Mouse (Mus musculus) erythroblast, adult 5-6 weeks (primary cell): ENCODE results near the gene Stau1. TPM values are rescaled to one million over a fixed set of nuclear protein-coding genes. Genes with fewer than 3 reads are reported as not detected.
"Not testable (repeated sequence)": the region's sequence is repeated elsewhere in the genome, so short reads cannot be mapped to it uniquely, and the experiment has no call there.

ENCODE experiments used
- ATAC-seq: replicated peaks from 2 replicates; pipeline ENCODE4 v1.8.0; 2016; ENCODE audit warnings: moderate number of reproducible peaks, mild to moderate bottlenecking, moderate TSS enrichment, inconsistent platforms; ENCODE audit not compliant: poor library complexity, low FRiP score, severe bottlenecking
- total RNA-seq, 2 experiments: library from RNA; stranded (forward) in 1 of 2; stranded (reverse) in 1 of 2; fragments of 150-400 nt in 1 of 2; fragments of 200-764, 138-1000 nt in 1 of 2; gene quantifications; 2 replicates each; pipeline versions ENCODE4 v1.2.3 to v1.2.4; 2015 to 2017; ENCODE audit warnings: low replicate concordance in 2 of 2

The Stau1 gene
- total RNA-seq (2015; ENCODE audit: low replicate concordance) (13.6 and 24.0 TPM in 2 replicates), total RNA-seq (2017; ENCODE audit: low replicate concordance) (29.5 and 46.3 TPM in 2 replicates)

DNA sequence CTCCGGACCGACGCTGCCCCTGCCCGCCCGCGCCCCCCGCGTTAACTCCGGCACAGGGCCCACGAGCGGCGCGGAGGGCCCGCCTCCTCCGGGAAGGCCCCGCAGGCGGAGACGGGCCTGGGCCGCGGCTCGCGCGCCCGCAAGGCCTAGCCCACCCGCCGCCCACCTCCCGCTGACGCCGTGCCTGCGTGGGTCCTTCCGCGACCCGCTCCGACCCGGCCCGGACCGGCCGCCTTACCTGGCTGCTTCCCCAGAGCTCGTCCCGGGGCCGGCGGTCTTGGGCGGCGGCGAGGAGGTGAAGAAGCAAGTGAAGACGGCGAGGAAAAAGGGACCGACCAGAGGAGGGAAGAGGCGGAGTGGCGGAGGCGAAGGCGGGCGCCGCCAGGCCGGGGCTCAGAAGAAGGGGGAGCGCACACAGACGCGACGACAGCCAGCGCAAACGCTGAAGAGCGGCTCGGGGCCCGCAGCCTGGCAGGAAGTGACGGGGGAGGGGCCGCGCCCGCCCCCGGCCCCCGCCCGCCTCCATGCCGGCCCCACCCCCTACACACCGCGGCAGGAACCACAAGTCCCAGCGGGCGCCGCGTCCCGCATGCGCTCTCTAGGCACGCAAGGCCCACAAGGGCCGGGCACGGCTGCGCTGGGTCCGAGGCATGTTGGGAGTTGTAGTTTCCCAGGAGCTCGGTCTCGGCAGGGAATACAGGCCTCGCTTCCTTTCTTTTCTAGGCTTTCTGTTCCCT is at the start of gene Stau1:
Gene Stau1, minus strand, starts transcription at position 504 of the 737 bp plus-strand sequence.
- ATAC-seq = peak; percentile 94

DNA sequence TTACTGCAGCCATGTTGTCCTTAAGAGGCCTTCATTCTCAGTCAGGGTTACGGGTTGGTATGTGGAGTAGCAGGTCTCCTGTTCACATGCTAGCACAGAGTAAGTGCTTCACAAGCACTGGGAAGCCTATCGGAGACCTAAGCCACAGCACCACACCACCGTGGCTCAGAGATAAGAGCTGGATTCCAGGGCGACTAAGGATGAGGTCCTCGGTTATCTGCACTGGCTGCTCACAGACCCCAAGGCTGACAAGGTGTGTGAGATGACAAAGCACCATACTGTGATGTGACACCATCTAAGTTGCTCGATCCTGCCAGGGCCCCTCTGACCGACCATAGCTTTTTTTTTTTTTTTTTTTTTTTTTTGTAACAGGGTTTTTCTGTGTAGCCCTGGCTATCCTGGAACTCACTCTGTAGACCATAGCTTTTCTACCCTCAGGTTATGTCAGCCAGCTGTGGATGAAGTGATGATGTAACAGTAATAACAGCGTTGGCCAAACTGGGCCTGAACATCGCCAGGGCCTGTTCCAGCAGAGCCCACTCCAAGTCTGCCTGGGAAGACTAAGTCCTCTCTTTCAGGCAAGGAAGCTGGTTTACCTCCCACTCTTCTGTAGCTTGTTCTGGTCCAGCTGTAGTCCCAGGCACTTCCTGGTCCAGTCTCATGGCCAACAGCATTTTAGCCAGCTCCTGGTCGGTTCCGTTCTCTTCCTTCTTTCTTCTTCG is 47.5 kb upstream of the Stau1 start:
- peak; percentile 89 for ATAC-seq

DNA sequence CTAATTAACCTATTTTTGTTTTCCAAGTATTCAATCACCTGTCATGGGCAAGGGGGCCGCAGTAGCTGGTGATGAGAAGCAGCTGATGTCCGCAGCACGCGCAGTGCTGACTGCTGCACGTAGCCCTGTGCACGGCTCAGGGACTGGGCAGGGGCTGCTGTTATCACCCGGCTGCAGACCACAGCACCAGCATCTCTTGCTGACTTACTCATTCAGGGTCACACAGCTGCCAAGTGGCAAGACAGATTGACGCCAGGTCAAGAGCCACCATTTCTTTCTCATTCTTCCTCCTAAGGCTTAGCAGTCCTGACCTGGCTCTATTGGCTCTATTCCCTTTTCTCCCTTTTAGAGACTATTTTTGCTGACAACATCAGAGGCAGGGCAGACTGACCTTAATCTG is 43.3 kb upstream of the Stau1 start:
- ATAC-seq = peak; percentile 65

DNA sequence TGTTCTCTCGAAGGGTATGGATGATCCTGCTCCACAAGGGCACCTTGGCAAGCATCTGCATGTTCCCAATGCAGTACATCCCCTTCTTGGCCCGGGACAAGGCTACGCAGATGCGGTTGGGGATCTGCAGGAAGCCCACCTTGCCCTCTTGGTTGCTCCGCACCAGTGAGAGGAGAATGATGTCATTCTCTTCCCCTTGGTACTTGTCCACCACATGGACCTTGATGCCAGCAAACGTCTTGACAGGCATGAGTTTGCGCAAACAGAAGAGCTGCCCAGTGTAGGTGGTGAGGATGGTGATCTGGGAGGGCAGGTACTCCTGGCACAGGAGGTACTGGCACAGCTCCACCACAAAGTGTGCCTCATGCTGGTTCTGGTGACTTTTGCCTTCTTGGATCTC is 42.6 kb upstream of the Stau1 start:
- ATAC-seq = no peak

DNA sequence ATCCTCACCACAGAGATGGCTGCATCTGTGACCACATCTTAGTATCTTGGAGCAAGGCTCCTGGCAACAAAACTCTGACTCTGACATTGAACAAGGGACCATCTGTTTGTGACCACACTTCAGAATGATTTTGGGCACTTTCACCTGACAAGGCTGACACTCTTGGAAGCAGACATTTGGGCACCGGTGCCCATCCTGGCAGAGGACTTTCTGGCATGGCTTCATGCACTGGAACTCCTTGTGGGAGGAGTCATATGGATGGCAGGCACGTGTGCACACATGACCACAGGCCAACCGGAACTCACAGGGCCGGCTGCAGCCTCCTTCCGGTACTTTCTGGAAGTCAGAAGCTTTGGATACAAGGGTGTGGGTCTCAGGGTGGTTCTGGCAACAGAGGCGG is 42.2 kb upstream of the Stau1 start:
- no peak for ATAC-seq

DNA sequence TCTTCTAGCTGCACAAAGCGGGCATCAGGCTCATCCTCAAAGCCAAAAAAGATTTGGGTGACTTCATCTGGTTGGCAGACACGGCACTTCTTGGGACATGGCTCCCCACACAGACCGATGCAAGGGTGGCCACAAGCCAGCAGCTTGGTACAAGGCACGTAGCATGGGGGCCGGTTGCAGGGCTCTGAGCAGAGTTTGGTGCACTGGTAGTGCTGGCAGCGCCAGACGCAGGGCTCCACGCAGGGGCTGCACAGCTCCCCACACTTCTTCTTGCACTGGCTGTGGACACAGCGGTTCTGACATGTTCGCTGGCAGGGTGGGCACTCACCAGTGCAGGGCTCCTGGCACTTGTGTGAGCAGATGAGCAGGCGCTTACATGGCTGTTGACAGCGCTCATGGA is 41.6 kb upstream of the Stau1 start:
- no peak for ATAC-seq

DNA sequence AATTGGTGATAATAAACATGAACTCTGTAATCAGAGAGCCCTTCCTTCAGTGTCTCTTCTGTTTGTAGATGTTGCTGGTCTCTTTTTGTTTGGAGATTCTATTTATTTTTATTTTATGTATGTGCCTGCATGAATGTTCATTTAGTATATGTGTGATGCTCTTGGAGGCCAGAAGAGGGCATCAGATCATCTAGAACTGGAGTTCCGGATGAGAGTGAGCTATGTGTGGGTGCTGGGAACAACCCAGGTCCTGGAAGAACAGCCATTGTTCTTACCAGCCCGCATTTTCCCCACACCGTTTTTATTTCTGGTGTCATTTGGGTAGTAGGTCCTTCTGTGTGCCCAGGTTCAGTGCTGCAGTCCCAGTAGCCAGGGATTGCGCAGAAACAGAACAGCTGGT is 34.4 kb upstream of the Stau1 start:
- ATAC-seq = no peak

DNA sequence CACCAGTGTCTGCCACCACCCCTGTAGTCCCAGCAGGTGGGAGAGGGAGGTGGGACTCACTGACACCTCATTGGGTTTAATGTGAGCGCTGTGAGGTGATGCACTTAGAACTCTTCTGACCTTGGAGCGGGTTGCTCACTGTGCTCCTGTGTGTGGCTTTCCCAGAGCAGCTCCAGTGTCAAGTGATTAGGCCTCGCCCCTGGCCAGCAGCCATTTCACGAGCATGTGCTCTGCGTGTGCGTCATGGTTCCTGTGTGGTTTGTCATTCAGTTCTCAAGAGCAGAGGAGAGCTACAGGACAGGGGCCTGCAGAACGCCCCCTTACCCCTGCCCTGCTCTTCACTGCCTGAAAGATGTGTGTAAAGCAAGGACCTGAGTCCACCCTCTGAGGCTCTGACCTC is 32.5 kb upstream of the Stau1 start:
- ATAC-seq = no peak

DNA sequence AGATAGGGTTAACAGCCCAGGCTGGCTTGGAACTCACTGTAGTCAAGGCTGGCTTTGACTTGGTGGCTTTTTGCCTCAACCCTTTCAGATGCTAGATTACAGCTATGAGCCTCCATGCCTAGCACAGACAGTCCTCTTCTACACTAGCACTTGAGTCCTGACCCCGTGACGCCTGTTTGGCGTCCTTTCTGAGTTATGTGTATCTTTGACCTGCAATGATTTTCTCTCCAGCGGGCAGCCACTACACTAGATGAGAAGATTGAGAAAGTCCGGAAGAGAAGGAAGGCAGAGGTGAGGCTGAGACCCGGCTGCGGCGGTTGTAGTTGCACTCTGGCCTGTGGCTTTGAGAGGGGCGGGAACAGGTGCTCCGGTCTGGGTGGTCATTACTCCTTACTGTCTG is 23.3 kb upstream of the Stau1 start:
- ATAC-seq = no peak

DNA sequence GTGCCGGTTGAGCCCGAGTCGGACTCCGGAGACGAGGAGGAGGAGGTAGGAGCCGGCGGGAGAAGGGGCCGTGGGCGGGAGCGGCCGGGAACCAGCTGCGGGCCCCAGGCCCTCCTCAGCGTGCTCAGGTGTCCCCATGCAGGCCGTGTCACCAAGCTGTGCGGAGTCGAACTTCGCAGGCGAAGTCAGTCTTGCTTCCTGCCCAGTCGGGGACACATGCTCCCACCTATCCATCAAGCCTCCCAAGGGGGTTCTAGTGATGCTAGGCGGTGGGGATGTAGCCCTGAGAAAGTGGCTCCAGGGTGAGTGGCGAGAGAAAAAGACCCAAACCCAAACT is 19.3 kb upstream of the Stau1 start:
- peak; percentile 64 for ATAC-seq

DNA sequence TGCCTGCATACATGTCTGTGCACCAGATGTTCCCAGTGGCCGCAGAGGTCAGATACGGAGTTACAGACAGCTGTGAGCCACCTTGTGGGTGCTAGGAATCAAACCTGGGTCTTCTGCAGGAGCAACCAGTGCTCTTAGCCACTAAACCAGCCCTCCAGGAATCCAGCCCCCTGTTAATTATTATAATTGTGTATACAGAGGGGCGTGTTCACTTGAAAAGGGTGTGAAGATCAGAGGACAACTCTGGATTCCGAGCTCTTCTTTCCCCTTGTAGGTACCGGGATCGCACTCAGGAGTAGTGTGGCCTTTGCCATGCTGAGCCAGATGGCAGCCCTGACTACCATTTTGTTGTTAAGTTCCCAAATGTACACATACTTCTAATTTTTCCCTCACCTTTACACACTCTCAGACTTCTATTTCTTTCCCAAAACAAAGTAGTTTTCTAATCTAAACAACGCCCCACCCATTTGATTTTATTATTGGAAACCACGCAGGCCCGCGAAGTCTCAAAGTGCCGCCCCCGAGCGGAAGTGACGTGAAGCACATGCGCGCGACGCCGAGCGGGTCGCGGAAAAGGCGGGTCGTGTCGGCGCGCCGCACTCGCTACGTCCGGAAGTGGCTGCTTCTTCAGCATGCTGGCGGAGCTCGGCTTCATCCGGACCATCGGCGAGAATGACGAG is 18.7 kb upstream of the Stau1 start, which contains the start of gene Ddx27:
Gene Ddx27, plus strand, starts transcription at position 492 of the 680 bp plus-strand sequence.
- ATAC-seq = peak; percentile 95

DNA sequence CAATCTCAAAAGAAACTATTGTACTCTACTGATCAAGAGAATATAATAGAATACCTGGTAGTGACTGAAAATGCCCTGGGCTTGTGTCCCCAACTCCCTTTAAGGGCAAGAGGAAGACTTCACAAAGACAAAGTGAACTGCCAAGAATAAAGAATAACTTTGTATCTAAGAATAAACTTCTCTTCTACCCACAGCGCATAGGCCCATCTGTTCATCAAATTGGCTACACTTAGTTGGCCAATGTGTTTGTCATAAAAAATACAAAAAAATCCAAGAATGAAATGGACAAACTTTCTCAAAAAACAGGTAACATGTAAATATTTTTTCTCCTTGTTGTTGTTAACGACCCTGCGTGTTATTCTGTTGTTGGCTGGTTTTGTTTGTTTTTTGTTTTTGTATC is 14.4 kb upstream of the Stau1 start:
- ATAC-seq = no peak

DNA sequence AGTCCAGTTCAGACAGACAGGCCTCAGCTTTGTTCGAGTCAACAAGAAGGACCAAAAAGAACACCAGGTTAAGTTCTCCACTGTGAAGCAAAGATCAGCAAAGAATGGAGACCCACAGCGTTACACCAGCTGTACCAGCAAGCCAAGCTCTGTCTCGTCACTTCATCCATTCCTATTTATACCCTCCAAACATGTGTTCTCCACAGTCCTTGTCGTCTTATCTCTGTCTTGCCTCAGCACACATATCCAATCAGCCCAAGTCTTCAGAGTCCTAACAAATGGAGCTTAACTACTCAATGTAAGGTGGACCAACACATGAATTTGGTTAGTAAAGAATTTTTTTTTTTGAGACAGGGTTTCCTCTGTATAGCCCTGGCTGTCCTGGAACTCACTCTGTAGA is 13.4 kb upstream of the Stau1 start:
- no peak for ATAC-seq

DNA sequence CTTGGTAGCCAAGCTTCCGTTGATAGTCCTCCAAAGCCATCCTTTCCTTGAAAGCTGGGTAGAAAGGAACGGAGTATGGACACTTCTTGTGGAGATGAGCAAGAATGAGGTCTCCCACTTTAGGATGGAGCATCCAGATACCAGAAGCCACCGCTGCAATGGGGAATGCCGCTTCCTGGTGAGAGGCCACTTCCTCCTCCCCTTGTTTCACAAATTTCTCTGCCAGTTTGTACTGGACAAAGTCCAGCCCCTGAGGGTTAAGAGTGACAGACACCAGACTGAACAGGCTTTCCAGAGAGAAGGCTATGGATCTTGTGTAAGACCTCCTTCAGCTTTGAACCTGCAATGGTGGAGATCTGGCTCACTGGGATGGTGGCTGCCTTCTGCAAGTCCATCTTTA is 11.5 kb upstream of the Stau1 start:
- ATAC-seq = not testable (repeated sequence)

DNA sequence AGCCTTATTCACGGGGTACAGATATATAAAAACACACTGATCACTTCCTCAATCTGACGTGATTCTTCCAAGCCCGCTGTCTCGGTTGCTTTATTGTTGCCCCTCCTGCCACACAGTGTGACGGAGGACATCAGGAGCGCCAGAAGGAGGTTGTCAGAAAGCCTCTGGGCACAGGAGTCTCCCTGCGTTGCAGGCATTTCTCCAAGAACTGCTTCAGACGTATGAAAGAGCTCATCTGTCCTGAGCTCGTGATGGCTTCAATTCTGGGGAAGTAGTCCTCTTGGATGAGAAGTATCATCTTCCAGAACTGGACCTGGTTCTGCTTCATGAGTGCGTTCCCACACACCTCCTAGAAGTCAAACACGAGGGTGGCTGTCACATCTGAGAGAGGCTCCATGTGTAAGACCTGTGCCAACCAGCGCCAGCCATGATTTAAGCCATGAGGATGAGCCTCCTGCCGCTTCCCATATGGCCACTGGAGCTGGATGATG is 10.9 kb upstream of the Stau1 start:
- ATAC-seq = no peak

DNA sequence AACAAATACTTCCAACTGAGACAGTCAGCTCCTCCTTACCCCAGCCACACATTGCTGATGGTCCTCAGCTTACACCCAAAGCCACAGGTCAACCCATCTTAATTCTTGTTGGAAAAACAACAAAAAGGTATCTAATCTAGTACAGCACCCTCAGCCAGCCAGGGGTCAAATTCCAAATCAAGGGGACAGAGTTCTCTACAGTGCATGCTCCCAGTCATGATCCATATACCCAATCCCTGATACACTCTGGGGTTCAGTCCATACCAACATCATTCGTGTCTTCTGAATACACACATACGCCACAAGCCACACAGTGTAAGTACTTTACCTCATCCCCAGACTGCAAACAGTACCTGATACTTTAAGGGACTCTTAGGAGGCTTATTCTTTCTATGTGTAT is 10.3 kb upstream of the Stau1 start:
- no peak for ATAC-seq

DNA sequence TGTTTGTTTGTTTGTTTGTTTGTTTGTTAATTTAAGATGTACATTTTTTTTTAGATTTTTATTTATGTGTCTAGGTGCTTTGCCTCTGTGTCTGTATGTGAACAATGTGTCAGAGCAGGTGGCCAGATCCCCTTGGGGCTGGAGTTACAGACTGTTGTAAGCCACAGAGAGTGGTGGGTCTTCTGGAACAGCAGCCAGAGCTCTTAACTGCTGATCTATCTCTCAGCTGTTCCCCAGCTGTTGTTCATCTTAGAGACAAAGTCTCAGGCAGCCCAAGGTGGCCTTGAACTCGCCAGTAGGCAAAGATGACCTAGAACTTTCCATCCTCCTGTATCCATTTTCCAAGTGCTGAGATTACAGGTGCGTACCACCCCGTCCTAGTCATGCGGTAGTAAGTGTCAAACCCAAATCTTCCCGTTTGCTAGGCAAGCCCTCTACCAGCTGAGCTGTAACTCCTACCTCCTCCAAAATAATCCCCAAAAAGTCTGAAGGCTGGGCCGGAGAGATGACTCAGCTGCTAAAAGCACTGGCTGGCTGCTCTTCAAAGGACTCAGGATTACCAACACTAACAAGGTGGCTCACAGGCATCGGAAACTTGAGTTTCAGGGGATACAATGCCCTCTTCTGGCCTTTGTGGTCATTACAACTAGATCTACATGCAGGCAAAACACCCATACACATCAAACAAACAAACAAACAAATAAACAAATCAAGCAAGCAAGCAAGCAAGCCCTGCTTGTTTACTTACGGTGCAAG is 8.2 kb upstream of the Stau1 start:
- peak; percentile 93 for ATAC-seq

DNA sequence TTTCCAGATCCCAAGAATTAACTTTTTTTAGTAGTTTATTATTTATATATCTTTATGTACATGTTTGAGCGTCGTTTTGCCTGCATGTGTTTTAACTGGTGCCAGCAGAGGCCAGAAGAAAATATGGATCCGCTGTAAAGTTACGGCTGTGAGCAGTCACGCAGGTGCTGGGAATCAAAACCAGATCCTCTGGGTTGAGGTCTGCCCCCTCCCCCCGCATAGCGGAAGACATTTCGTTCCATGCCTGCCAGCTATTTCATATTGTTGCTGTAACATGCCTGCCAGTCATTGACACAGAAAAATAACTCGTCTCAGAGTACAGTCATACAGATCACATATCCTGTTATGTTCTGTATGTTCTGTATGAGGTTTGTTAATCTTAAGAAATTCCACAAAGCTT is 5.4 kb upstream of the Stau1 start:
- no peak for ATAC-seq

DNA sequence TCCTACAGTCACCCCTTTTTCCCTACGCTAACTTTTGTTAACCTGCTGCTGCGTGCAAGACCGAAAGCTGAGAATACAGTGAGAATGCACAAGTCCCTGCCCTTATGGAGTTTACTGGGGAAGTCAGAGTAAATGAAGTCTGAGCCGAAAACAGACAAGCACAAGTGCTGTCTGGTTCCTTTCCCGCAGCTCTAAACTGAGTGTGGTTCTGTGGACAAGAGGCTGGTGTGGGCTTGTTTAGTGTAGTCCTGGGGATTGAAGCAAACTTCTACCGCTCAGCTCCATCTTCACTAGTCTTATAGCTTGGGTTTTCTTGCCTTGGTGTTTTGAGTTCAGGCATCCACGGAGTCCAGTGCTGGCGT is 415 bp upstream of the Stau1 start:
- ATAC-seq = peak; percentile 60
